Mouse (Mus musculus) cerebral cortex, adult 2 months (tissue): ENCODE data around the gene Klk7.

Experiments used
- WGBS: fragments of 180-500 bp; shearing (Covaris S2); methylation state at CpG from one replicate; pipeline ENCODE4 v1.1.7; 2018; 5-methylcytosine and 5-hydroxymethylcytosine counted together

Klk7 gene

GRCm38 (mm10) chr7:43797333-43797769 lies 13.7 kb upstream of the Klk7 start, which contains the start of gene Klk8:
Gene Klk8, plus strand, starts transcription at chr7:43797577.
- 1% methylated on average over 28 of the region's 28 CpGs for WGBS

GRCm38 (mm10) chr7:43797844-43798462 lies 13.1 kb upstream of the Klk7 start:
- 38% methylated on average over 13 of the region's 13 CpGs for WGBS

- 81% methylated on average over 7 of the region's 7 CpGs for WGBS
Observed at GRCm38 (mm10) chr7:43799876-43800275, 11.2 kb upstream of the Klk7 start.

GRCm38 (mm10) chr7:43815211-43815610 lies 4.1 kb downstream of the Klk7 start:
- WGBS, result 86% methylated on average over 7 of the region's 7 CpGs

GRCm38 (mm10) chr7:43821581-43821980 lies 10.5 kb downstream of the Klk7 start:
- WGBS, result 94% methylated on average over 7 of the region's 7 CpGs

- WGBS, result 71% methylated on average over 10 of the region's 10 CpGs
Observed at GRCm38 (mm10) chr7:43824199-43824598, 13.1 kb downstream of the Klk7 start, which contains the start of gene Klk6. Gene Klk6, plus strand, starts transcription at chr7:43824499.

GRCm38 (mm10) chr7:43826056-43826455 lies 15.0 kb downstream of the Klk7 start:
- WGBS, result 88% methylated on average over 5 of the region's 5 CpGs

- WGBS, result 87% methylated on average over 4 of the region's 4 CpGs
Observed at GRCm38 (mm10) chr7:43827706-43828105, 16.6 kb downstream of the Klk7 start.

GRCm38 (mm10) chr7:43829006-43829405 lies 17.9 kb downstream of the Klk7 start:
- WGBS, result 93% methylated on average over 8 of the region's 8 CpGs

- 65% methylated on average over 3 of the region's 3 CpGs for WGBS
Observed at GRCm38 (mm10) chr7:43841701-43842100, 30.6 kb downstream of the Klk7 start, which contains the start of gene Klk5. Gene Klk5, plus strand, starts transcription at chr7:43841971.

GRCm38 (mm10) chr7:43843801-43844200 lies 32.7 kb downstream of the Klk7 start:
- 92% methylated on average over 4 of the region's 4 CpGs for WGBS

- WGBS, result 92% methylated on average over 6 of the region's 6 CpGs
Observed at GRCm38 (mm10) chr7:43851616-43852015, 40.5 kb downstream of the Klk7 start.

- 85% methylated on average over 9 of the region's 9 CpGs for WGBS
Observed at GRCm38 (mm10) chr7:43854642-43855380, 43.7 kb downstream of the Klk7 start.

- WGBS, result 74% methylated on average over 3 of the region's 3 CpGs
Observed at GRCm38 (mm10) chr7:43855709-43856108, 44.6 kb downstream of the Klk7 start.

- WGBS, result 76% methylated on average over 7 of the region's 7 CpGs
Observed at GRCm38 (mm10) chr7:43856307-43856706, 45.2 kb downstream of the Klk7 start.

GRCm38 (mm10) chr7:43857501-43857900 lies 46.4 kb downstream of the Klk7 start:
- 92% methylated on average over 12 of the region's 12 CpGs for WGBS

- 43% methylated on average over 8 of the region's 8 CpGs for WGBS
Observed at GRCm38 (mm10) chr7:43860411-43860810, 49.3 kb downstream of the Klk7 start.
